Mouse (Mus musculus) cerebellum, adult 2 months (tissue): ENCODE measurements around the gene Dpp6.

Experiments used
- CTCF ChIP-seq: fragments of 200-500 bp; IDR thresholded peaks from 2 replicates; pipeline ENCODE4 v1.5.1; 2011; ENCODE audit warnings: low read depth, mild to moderate bottlenecking, control low read depth, low read length, moderate library complexity, borderline replicate concordance; ENCODE audit not compliant: insufficient read depth
- POLR2A ChIP-seq: fragments of 200-500 bp; IDR thresholded peaks from 2 replicates; pipeline ENCODE4 v1.6.1; 2011; ENCODE audit warnings: low read length, control low read depth, borderline replicate concordance; ENCODE audit not compliant: insufficient read depth

DNA sequence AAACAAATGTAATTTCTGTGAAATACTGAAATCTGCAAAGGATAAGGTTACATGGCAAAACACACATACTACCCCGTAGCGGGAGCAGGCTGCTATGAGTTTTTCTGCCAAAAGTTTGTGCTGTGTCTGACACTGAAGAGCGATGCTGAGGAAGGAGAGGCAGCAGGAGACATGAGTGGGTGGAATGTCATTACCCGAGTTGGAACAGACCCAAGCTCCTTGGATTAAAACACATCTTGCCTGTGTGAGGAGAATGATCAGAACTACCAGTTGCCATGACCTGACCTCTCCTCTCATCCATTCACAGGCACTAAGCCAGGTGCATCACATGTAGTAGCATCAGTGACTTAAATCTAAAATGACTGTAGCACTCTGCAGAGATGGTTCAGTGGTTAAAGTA lies 309.0 kb downstream of the Dpp6 start:
- no peak for TF ChIP-seq POLR2A
- TF ChIP-seq CTCF, result no peak
